Mouse (Mus musculus): ENCODE data around the gene Creb5. TPM values are rescaled to one million over a fixed set of nuclear protein-coding genes. Genes with fewer than 3 reads are reported as not detected.

Gene Creb5
- total RNA-seq, 2 experiments from 2014 or later = 0.84 TPM; not detected in 1

DNA sequence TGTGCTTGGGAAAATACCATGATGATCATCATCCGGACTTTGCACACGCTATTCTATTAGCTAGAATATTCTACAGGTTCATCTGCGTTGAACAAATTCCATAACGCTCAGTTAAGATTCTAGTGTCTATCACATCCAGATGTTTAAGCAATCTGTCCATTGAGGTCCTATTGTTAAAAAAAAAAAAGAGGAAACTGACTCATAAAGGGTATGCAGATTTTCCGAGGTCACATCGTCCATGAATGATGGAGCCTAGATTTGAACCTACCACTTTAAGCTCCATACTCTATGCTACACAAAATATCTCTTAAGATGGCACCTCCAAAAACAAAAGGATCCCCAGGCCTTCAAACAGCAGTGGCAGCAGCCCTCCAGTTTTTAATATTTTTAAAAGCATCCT is 26.5 kb downstream of the Creb5 start:
- ATAC-seq (replicated peaks; ENCODE audit: low FRiP score, poor library complexity, severe bottlenecking) = no peak

GRCm38 (mm10) chr6:53314126-53314525 is 27.1 kb downstream of the Creb5 start:
- ATAC-seq (replicated peaks; ENCODE audit: low FRiP score, poor library complexity, severe bottlenecking) = no peak

GRCm38 (mm10) chr6:53319543-53320325 is 32.7 kb downstream of the Creb5 start:
- no peak for ATAC-seq (replicated peaks; ENCODE audit: low FRiP score, poor library complexity, severe bottlenecking)

DNA sequence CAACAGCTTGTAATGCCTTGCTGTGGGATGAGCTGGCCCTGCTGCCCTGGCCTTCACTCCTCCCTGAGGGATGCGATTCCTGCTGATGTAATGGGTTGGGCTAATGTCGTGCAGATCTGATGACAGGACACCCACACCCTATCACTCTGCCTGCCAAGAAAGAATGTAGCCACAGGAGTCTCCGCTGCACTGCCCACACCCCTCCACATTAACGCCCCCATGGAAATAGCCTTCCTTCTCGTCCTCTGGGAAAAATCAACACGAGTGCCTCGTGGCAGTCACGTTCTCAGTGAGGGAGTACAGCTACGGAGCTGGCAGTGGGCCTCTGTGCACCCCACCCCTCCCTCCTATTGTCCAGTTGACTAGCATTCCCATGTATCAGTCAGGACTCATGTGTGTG is 50.3 kb downstream of the Creb5 start:
- no peak for ATAC-seq (replicated peaks; ENCODE audit: low FRiP score, poor library complexity, severe bottlenecking)

DNA sequence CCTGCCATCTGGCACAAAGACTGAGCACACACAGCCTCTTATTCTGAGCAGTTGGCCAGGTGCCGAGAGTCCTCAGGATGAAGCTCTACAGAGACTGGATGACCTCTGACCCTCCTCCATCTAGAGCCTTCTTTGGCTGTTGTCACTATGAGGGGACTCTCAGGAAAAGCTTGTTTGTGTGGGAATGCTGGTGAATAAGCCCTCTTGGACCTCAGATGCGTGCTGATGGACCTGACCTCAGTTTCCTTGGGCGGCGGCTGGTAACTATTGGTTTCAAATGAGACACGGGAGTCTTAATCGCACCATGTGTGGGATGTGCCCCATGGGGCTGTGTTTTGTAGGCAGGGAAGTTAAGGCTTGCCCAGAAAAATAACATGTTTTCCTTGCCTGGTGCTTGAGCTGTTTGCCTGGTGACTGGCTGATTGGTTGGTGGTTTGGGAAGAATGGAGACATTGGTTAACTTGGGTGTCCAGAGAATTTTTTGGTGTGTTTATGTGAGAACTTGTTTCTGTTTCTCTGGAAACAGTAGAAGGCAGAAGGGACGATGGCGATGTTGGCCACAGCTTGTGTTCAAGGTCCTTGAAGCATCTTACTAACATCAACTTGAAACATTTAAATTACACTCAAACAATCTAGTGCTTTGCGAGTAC is 65.4 kb downstream of the Creb5 start:
- ATAC-seq (replicated peaks; ENCODE audit: low FRiP score, poor library complexity, severe bottlenecking) = no peak

GRCm38 (mm10) chr6:53356328-53356727 is 69.3 kb downstream of the Creb5 start:
- no peak for ATAC-seq (replicated peaks; ENCODE audit: low FRiP score, poor library complexity, severe bottlenecking)

GRCm38 (mm10) chr6:53363535-53363934 is 76.5 kb downstream of the Creb5 start:
- no peak for ATAC-seq (replicated peaks; ENCODE audit: low FRiP score, poor library complexity, severe bottlenecking)

- ATAC-seq (replicated peaks; ENCODE audit: low FRiP score, poor library complexity, severe bottlenecking) = no peak
Measured at GRCm38 (mm10) chr6:53363981-53364391, 76.9 kb downstream of the Creb5 start.

DNA sequence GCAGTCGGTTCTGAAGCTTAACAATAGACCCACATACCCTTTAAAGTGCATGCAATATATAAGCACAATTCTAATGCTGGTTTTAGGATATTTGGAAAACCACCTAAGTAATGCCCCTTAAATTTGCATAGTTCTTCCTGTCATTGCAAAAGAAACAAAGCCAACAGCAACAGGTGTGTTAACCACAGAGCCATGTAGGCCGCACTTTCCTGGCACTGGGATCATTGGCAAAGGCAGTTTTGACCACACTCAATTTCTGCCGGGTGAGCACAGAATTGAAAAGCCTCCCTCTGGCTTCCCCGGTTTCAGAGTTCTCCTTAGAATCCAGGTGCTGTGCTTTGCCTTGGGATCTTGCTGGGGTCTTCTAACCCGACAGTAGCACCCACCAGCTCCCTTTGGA is 82.1 kb downstream of the Creb5 start:
- ATAC-seq (replicated peaks; ENCODE audit: low FRiP score, poor library complexity, severe bottlenecking) = no peak

GRCm38 (mm10) chr6:53369928-53370327 is 82.9 kb downstream of the Creb5 start:
- no peak for ATAC-seq (replicated peaks; ENCODE audit: low FRiP score, poor library complexity, severe bottlenecking)

DNA sequence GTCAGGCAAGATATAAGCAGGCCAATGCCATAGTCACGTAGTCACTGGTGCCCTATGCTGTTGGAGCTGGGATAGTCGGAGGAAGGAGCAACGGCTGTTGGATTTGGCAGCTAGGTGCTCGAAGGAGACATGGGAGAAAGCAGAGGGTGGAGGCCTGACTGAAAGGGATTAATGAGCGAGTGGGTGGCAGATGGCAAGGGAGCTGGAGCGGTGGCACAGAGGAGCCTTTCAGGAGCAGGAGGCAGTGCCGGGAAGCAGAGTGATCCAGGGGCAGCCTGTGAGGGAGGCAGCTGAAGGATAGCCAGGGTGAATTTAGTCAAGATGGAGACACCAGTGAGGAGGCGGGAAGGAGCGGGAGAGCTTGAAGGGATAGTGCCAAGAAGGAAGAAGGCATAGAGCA is 84.9 kb downstream of the Creb5 start:
- ATAC-seq (replicated peaks; ENCODE audit: low FRiP score, poor library complexity, severe bottlenecking) = no peak

DNA sequence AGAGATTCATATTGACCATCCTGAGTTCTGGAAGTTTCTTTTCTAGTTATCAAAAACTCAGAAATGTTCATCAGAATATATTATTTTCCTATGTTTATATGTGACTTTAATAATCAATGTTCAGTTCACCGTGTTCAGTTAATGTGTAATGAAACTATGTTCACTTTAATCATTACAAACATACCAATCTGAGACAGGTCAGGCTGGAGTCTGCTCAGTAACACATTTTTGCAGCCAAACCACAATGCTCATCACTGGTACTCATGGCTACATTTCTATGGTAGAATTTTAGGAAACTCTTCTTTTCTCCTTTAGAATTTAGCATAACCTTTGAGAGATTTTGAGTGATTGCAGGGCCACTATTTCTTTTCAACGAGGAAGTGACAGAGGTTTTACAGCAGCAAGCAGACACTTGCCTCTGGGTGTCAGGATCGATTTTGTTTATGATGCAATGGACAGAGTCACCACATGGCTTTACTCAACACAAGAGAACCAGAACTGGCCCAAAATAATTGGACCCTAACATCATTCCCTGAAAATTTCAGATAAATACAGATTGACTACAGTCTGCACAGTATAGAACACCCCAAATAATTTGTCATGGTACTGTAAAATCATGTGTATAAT is 87.4 kb downstream of the Creb5 start:
- no peak for ATAC-seq (replicated peaks; ENCODE audit: low FRiP score, poor library complexity, severe bottlenecking)

- no peak for ATAC-seq (replicated peaks; ENCODE audit: low FRiP score, poor library complexity, severe bottlenecking)
Measured at GRCm38 (mm10) chr6:53389277-53389676, 102.2 kb downstream of the Creb5 start.

GRCm38 (mm10) chr6:53390413-53390812 is 103.3 kb downstream of the Creb5 start:
- ATAC-seq (replicated peaks; ENCODE audit: low FRiP score, poor library complexity, severe bottlenecking) = no peak

DNA sequence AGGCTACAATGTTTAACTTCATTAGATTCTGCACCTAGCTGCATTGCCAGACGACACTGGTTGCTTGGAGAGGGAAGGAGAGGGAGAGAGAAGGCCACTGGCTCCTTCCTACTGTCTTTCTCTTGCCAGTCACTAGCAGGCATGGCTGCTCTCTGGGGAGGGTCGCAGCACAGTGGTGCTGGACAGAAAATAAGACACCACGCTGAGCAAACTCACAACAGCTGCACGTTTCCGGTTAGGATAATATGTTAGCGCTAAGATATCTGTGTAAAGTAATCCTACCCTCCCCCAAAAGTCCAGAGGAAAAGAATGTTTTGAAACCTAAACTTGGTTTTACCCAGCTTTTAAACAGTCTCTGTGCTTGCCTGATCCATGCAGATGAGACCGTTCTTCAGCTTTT is 107.0 kb downstream of the Creb5 start:
- ATAC-seq (replicated peaks; ENCODE audit: low FRiP score, poor library complexity, severe bottlenecking) = no peak

GRCm38 (mm10) chr6:53395208-53395607 is 108.1 kb downstream of the Creb5 start:
- no peak for ATAC-seq (replicated peaks; ENCODE audit: low FRiP score, poor library complexity, severe bottlenecking)

DNA sequence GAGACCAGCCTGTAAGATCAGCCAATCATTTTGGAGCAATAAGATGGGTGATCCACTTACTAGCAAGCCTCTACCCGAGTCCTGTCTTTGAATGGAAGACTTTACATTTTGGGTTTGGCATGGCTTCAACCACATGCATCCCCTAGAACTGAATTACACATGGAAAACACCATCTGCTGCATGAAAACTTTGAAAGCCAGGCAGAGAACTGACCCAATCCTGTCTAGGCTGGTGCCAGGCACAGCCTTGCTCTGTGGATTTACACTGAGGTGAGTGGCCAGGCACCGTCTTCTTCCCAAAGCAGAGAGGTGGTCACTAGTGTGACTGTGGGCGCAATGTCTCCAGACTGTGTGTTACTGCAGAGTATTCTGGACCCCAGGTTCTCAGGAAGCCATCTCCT is 109.4 kb downstream of the Creb5 start:
- ATAC-seq (replicated peaks; ENCODE audit: low FRiP score, poor library complexity, severe bottlenecking) = no peak

- no peak for ATAC-seq (replicated peaks; ENCODE audit: low FRiP score, poor library complexity, severe bottlenecking)
Measured at GRCm38 (mm10) chr6:53397797-53398196, 110.7 kb downstream of the Creb5 start.

- no peak for ATAC-seq (replicated peaks; ENCODE audit: low FRiP score, poor library complexity, severe bottlenecking)
Measured at GRCm38 (mm10) chr6:53398297-53399140, 111.4 kb downstream of the Creb5 start.

GRCm38 (mm10) chr6:53401364-53401763 is 114.3 kb downstream of the Creb5 start:
- no peak for ATAC-seq (replicated peaks; ENCODE audit: low FRiP score, poor library complexity, severe bottlenecking)
